Mouse (Mus musculus): ENCODE data around the gene Zfp451. TPM values are rescaled to one million over a fixed set of nuclear protein-coding genes. Genes with fewer than 3 reads are reported as not detected.
A peak's percentile ranks its signal among the peaks of the same experiment; 100 is the strongest.

Gene Zfp451
- total RNA-seq, 2 experiments from 2014 or later, result 9.0 to 12.1 TPM

DNA sequence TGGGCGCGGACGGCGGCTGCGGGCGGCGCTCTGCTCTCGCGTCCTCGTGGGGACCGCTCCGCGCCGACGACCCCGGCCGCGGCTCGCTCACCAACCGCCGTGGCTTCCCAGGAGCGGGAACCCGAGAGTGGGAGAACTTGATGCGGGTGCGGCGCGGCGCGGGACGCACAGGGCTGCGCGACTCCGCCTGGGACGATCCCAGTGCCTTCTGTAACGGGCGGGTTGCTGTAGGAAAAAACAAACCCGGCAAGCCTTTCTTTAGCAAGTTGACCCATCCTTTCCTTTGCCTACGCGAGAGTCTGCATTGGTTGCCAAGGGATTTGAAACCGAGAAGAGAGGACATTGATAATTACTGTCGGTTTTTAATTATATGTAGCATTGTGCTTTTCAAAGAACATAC, 94.2 kb downstream of the Zfp451 start:
- no peak for DNase-seq (ENCODE audit: low spot score)

DNA sequence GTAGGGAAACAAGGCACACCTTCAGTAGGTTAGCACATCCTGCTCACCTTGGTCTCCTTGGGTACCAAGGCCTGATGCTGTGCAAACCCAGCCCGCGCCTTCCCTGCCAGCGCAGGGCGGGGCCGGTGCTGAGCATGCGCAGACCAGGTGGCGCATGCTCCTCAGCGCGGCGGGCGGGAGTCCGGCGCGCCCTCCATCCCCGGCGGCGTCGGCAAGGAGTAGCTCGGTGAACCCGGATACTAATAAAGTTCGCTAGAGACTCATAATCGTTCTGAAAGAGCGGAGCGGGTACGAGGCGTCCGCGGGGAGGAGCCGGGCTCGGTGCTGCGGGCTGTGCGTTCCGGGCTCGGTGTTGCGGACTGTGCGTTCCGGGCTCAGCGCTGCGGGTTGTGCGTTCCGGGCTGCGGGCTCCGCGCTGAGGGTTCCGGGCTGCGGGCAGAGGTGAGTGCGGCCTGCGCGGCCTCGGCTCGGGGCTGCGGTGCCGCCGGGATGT, 94.6 kb downstream of the Zfp451 start, which contains the start of gene Rab23:
Gene Rab23, plus strand, starts transcription at position 155 of the 493 bp plus-strand sequence.
- peak; percentile 65 for DNase-seq (ENCODE audit: low spot score)

DNA sequence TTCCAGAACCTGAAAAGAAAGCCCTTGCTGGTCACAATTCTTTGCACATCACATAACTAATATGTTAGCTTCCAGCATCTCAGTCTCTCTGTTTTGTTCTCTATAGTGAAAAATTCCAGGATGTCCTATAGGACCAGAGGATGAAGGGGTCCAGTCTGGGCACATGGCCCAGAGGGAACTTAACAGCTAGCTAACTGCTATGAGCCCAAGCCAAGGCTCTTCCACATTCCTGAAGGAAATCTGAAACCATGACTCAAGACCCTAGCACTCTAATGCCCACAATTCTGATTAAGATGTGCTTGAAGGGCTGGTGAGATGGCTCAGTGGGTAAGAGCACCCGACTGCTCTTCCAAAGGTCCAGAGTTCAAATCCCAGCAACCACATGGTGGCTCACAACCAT, 96.8 kb downstream of the Zfp451 start:
- no peak for DNase-seq (ENCODE audit: low spot score)

DNA sequence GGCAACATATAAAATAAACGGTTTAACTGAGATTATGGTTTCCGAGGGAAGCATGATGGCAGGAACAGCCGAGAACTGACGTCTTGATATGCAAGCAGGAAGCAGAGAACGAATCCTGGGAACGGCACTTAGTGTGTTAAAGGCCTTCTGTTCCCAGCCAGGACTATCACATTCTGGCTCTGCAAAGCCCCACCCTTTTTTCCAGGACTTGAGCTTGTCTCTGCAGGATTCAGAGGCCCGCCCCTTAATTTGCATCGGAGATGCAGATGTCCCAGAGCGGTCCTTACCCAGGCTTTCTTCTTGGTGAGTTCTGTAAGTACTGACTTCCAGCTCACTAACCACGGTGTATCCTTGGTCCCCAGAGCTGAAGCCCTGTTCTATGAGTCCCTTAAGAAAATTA, 99.6 kb downstream of the Zfp451 start:
- no peak for DNase-seq (ENCODE audit: low spot score)

DNA sequence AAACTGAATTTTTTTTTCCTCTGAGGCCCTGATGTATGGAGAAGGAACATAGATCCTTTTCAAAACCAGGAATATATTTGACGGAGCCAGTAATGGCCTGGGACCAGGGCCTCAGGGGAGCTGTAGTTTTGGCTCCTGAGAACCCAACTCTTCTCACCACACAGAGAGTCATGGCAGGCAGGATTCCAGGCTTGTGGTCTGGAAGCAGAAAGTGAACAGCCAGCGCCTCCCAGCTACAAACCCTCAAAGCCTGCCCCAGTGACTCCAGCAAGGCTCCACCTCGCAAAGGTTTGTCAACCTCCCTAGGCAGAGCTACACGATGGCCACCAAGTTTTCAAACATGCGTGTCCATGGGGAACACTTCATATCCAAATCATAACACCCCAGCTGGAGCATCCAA, 102.4 kb downstream of the Zfp451 start:
- no peak for DNase-seq (ENCODE audit: low spot score)

Other genes starting within 250 kb of the Zfp451 start
- 1 to 10 TPM; 1.0 to 1.2 TPM for gene Prim2, start 144.8 kb downstream of the Zfp451 start, total RNA-seq (2021)
- gene Rab23, start 94.7 kb downstream of the Zfp451 start, total RNA-seq (2021), result 1 to 10 TPM; 4.7 to 4.8 TPM
- gene Bag2, start 56.8 kb downstream of the Zfp451 start, total RNA-seq (2021), result 10 to 100 TPM; 16.4 to 17.3 TPM
- gene Bend6, start 93.2 kb upstream of the Zfp451 start, total RNA-seq (2021), result 1 to 10 TPM; 4.8 to 5.1 TPM
- gene Dst, start 93.6 kb upstream of the Zfp451 start, total RNA-seq (2021), result 100 to 1,000 TPM; 265 to 273 TPM

All from gastrocnemius, adult 18-20 months (tissue).